Mouse (Mus musculus): ENCODE measurements around the gene Flnb. TPM values are rescaled to one million over a fixed set of nuclear protein-coding genes. Genes with fewer than 3 reads are reported as not detected.

The Flnb gene
- total RNA-seq, 2 experiments from 2014 or later: 41.7 to 74.9 TPM

- DNase-seq: no peak
These were observed 8.6 kb downstream of the Flnb start for GRCm38 (mm10) chr14:7826151-7826937.

GRCm38 (mm10) chr14:7829181-7829580, 11.4 kb downstream of the Flnb start:
- DNase-seq: no peak

- DNase-seq: no peak
These were observed 14.1 kb downstream of the Flnb start for GRCm38 (mm10) chr14:7831770-7832439.

DNA sequence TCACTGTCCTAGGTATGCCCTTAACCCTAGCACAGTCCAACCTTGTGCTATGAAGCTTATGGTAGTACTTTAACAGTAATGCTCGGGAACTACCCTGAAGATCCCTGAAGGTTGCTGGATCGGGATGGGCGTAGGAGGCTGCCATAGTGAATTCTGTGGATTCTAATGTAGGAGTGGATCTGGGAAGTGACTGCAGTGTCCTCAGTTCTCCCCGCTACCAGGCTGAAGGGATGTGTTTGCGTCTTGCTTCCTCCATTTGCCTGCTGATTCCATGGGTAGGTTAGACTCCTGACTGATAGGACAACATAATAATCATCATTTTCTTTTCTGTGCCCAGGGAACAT, 14.7 kb downstream of the Flnb start:
- no peak for DNase-seq

GRCm38 (mm10) chr14:7833458-7833857, 15.7 kb downstream of the Flnb start:
- no peak for DNase-seq

- DNase-seq: no peak
These were observed 20.9 kb downstream of the Flnb start for GRCm38 (mm10) chr14:7838564-7839089.

DNA sequence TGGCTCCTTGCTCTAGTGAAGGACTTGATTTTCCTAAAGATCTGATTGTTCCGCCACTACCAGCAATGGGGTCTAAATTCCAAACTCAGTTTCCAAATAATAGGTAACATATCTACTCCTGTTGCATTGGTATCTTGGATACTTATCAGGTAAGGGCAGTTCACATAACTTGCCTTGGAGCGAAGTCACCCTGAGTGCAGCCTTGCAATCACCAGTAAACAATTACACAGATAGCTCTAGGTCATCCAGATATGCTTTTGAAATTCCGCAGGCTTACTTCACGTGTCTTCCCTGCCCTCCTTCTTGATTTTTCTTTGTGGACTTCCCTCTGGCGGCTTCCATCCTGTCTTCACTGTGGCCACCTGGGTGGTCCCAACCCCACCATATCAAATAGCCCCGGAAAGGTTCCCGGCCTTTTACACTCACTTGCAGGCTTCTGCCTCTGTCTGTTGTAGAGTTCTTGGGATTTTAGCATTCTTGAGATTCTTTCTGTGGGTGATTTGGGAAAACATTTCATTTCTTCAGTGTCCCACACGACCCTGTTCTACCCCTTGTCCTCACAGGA, 22.3 kb downstream of the Flnb start:
- no peak for DNase-seq

- peak; percentile 64 to 68 for DNase-seq
These were observed 25.0 kb downstream of the Flnb start for GRCm38 (mm10) chr14:7842631-7843332.

DNA sequence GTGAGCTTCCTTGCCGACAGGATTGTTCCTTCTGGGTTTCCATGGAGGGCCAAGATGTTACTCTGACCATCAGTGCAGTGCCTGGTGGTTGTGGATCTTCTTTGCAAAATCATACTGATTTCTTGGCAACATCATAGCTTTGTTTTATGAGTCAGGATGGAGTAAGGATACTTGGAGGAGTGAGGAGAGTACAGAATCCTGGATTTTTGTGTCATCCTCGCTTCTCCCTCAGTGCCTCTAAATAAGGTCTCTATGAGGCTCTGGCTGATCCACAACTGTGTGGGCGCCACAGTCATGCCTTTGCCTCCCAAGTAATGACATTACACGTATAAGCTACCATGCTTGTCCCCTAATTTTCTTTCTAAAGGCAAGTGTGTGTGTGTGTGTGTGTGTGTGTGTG, 28.9 kb downstream of the Flnb start:
- no peak for DNase-seq

GRCm38 (mm10) chr14:7847746-7848232, 30.0 kb downstream of the Flnb start:
- DNase-seq: peak in 1 of 2 experiments; percentile 20

DNA sequence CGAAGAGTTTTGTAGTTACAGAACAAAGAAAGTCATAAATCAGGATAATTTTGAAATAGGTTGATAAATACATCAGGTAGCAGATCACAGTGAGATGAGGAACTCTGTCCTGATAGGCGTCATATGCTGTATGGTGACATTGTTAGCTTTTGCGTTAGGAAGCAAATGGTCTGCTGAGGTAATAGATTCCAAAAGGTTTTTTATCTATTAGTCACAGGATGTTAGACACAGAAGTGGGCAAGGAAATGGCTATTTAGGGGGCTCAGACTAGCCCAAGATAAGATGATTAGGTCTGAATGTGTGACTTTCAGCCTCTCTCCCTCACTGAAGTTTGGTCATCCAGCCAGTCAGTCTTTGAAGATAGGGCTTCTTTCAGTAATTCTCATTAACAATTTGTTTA, 33.2 kb downstream of the Flnb start:
- no peak for DNase-seq

DNA sequence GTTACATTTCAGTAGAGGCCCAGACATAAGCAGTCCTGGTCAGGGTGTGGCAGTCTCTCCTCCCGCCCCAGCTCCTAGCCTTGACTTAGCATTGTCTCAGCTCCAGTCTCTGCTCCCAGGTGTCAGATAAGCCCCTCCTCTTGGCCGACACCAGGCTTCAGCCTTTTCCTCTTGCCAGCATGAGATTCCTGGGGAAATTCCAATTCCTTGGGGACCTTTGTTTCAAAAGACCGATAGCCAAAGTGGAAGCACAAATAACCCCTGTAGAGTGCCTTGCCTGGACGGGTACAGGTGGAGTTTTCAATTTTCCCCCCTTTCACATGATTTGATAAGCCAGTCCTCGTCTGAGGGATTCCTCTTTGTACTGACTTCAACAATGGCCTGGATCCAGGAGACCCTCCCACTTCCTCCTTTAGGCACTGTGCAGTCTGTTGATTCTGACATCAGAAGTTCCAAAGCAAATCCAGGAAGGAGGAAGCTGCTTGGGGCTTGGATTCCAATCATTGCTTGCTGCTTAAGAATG, 33.8 kb downstream of the Flnb start:
- DNase-seq: peak; percentile 31 to 53

DNA sequence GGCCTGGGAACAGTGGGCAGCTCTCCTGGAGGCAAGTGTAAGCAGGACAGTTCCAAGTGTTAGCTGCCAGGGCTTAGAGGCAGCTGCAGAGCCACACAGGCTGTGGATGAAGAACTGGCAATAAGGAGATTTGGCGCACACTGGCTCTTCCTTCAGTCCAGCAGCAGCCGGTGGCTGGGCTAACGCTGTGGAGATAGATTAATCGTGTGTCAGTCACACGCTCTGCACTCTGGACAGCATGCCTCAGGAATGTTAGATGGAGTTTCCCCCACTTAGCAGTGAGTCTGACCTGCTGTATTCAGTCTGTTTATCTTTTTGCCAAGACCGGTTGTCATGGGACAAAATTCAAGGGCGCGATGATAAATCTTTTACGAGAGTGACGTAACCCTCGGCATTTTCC, 35.9 kb downstream of the Flnb start:
- peak; percentile 55 to 63 for DNase-seq

DNA sequence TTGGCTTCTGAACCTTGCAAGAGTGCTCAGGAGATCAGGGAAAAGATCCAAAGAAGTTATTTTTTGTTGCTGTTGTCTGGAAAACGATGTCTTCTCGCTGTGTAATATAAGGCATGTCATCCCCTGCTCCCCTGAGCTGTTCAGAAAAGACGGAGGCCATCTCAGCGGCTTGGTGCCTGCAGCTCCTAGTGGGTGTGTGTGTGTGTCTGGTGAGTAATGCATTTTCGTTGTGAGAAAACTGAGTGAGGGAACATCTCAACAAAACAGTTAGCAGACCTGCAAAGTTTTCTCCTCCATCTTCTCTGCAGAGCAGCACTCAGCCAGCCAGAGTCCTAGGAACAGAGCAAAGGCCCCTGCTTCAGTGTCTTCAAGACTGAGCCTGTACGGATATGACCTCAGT, 36.6 kb downstream of the Flnb start:
- DNase-seq: peak in 1 of 2 experiments; percentile 31

DNA sequence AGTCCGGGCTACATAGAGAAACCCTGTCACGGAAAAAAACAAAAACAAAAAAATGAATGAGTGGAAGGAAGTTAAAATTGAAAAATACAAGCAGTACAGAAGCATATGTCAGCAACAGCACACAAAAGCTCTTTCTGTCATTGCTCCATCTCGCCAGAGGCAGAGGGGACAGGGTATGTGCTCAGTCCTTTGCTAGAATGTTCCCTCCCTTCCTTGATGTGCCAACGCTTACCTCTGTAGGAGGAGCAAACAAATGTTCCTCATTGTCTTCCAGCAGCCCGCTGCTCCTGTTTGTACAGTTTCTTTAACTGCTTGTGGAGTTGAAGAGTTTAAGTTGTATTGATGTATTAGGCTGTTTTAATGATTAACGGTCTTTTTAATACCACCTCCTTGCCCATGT, 37.3 kb downstream of the Flnb start:
- no peak for DNase-seq

- no peak for DNase-seq
These were observed 37.7 kb downstream of the Flnb start for GRCm38 (mm10) chr14:7855501-7855900.

DNA sequence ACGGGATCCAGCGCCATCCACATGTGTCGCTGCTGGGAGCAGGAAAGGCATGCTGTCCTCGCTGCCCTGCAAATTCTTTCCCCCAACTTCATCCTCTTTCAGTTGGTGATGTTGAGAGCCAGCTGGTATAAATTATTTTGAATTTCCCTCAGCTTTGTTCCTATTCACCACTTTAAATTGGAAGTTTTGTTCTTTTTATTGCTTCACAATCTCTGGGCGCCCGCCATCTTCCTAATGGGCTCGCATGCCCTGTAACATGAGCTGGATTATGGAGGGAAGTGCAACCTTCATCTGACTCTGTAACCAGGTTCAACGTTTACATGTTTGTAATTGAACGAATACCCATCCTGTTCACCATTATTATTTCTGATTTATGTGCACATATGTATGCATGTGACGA, 38.6 kb downstream of the Flnb start:
- DNase-seq: no peak

- peak in 1 of 2 experiments; percentile 47 for DNase-seq
These were observed 40.1 kb downstream of the Flnb start for GRCm38 (mm10) chr14:7857835-7858234.

DNA sequence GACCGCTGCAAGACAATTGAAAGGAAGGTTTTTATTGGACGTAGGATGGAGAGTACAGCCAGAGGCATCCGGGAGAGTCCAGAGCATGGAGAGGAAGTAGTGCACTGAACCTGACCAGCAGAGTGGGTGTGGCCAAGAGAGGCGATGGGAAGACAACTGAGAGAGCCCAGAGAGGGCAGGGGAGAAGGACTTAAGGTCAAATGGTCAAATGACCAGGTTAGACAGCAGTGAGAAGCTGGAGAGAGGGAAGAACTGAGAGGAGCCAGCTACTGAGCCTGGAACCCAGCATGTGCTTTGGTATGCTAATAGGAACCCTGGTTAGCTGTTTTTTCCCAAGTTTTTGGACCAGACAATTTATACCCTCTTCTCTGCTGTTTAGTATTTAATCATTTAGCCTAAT, 40.7 kb downstream of the Flnb start:
- no peak for DNase-seq

DNA sequence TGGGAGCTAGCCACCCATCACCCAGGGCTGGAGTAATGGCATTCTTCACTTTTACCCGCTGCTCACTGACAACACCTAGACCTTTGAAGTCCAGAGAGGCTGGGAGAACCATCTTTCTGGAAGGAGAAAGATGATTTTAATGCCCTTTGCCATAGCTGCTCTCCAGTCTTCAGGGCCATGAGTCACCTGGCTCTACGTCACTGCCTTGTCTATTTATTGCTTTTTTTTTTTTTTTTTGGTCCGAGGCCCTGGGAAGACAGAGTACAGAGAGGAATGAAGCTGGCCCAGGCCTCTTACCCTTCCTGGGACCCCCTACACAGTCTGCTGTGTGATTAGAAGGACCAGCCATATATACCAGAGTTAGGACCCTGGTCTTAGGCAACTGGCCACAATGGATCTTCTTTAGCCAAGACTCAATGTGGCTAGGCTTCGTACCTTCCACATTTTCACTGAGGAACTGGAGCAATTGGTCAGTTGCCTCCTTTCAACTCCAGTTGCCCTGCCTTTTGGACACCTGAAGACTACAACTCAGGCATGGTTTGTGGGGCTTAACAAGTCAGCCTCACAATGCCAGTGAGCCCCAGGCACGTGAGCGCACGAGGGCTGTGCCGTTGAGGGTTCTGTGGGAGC, 42.9 kb downstream of the Flnb start:
- DNase-seq: peak; percentile 64 to 67

GRCm38 (mm10) chr14:7861275-7861674, 43.5 kb downstream of the Flnb start:
- no peak for DNase-seq

DNA sequence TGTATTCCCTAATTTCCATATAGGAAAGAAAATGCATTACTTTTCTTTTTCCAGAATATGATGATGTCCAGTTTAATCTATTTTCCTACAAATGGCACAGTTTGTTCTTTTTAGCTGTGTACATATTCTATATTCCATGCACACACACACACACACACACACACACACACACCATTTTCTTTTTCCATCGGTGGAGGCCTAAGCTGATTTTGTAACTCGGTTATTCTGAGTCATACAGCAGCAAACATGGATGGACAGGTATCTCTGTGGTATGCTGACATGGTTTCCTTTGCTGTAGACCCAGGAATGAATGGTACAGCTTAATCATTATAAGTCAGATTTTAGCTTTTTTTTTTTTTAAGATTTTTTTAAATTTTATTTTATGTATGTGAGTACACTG, 44.5 kb downstream of the Flnb start:
- no peak for DNase-seq
